Mouse (Mus musculus): Measurements from ENCODE around the gene Ap1g1.

- TF ChIP-seq GATA1 (IDR thresholded peaks at IDR 0.05; ENCODE audit: low read length) (no peak), TAL1 (IDR thresholded peaks at IDR 0.05; ENCODE audit: low read length) (no peak)
Measured at GRCm38 (mm10) chr8:109903909-109904469, 125.6 kb downstream of the Ap1g1 start.

Measured in erythroblast, embryonic 14.5 days (primary cell).